Mouse (Mus musculus) midbrain, embryonic 16.5 days (tissue): ENCODE data around the gene Gm6525. TPM values are rescaled to one million over a fixed set of nuclear protein-coding genes. Genes with fewer than 3 reads are reported as not detected.

Experiments used
- ATAC-seq: fragments of 200-750 bp; cut with Nextera tagmentation; 2 replicates; pipeline ENCODE4 v1.8.0; 2017; ENCODE audit warnings: moderate TSS enrichment
- H3K27ac ChIP-seq: fragments of 300-500 bp; sonication (generic); 2 replicates; pipeline ENCODE4 v1.5.1; 2014; ENCODE audit warnings: mild to moderate bottlenecking, low read length, mixed read lengths
- H3K27me3 ChIP-seq: fragments of 300-500 bp; sonication (generic); 2 replicates; pipeline ENCODE4 v1.6.1; 2014; ENCODE audit warnings: low read depth, low read length, mixed read lengths; ENCODE audit not compliant: control insufficient read depth, insufficient read depth
- H3K36me3 ChIP-seq: fragments of 300-500 bp; sonication (generic); 2 replicates; pipeline ENCODE4 v1.6.1; 2014; ENCODE audit warnings: mild to moderate bottlenecking, low read length, moderate library complexity, mixed read lengths; ENCODE audit not compliant: control insufficient read depth, insufficient read depth
- H3K4me1 ChIP-seq: fragments of 300-500 bp; sonication (generic); 2 replicates; pipeline ENCODE4 v1.6.1; 2014; ENCODE audit warnings: mild to moderate bottlenecking, low read length, mixed read lengths; ENCODE audit not compliant: control insufficient read depth, insufficient read depth
- H3K4me2 ChIP-seq: fragments of 300-500 bp; sonication (generic); 2 replicates; pipeline ENCODE4 v1.6.1; 2014; ENCODE audit warnings: mild to moderate bottlenecking, low read length, mixed read lengths
- H3K4me3 ChIP-seq: fragments of 300-500 bp; sonication (generic); 2 replicates; pipeline ENCODE4 v1.5.1; 2014; ENCODE audit warnings: low read depth, mild to moderate bottlenecking, low read length, moderate library complexity, mixed read lengths
- H3K9ac ChIP-seq: fragments of 300-500 bp; sonication (generic); 2 replicates; pipeline ENCODE4 v1.6.1; 2014; ENCODE audit warnings: low read depth, low read length, mixed read lengths
- H3K9me3 ChIP-seq: fragments of 300-500 bp; sonication (generic); replicated peaks from 2 replicates; pipeline ENCODE4 v1.6.1; 2014; ENCODE audit warnings: mild to moderate bottlenecking, low read length, mixed read lengths; ENCODE audit not compliant: control insufficient read depth, poor library complexity, severe bottlenecking
- WGBS: fragments of 180-500 bp; shearing (Covaris S2); extraction: QIAGEN DNeasy Blood & Tissue Kit; methylation state at CpG from one replicate; pipeline ENCODE4 v1.1.7; 2014; 5-methylcytosine and 5-hydroxymethylcytosine counted together
- polyA plus RNA-seq: library from polyadenylated mRNA; unstranded; fragments of >200 nt; fragmentation: Nextera tagmentation; extraction: Ambion mirVana; gene quantifications from 2 replicates; pipeline ENCODE4 v1.2.1, GENCODE M21; 2015

Gm6525 gene
- polyA plus RNA-seq, 1 experiment from 2014 or later = 2.5 TPM

DNA sequence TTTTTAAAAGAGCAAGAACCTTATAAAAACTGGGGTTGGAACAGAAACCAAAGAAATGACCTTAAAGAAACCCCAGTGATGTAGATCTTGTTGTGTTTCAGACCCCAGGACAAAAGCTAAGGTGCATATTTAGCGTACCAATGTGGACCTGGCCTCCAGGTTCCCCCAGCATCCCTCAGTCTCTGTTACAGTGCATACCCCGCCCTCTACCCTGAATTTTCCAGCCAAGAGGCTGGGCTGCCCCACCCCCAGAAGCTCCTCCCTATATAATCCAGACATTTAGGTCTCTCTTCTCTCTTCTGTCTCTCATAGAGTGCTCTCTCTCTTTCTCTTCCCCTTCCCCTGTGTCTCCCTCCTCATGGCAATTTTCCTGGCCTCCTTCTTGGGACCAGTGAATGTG, 6.4 kb downstream of the Gm6525 start:
- WGBS = 81% methylated on average over 2 of the region's 2 CpGs
- 0 out of 2 replicates have a peak overlapping the region, but pooled peaks have one; percentile 8 for H3K27ac ChIP-seq
- H3K9me3 ChIP-seq = no peaks in the 10 kb centered on the region
- H3K36me3 ChIP-seq = peaks cover 12% of the 10 kb centered on the region
- no peaks in the 10 kb centered on the region for H3K27me3 ChIP-seq
- peaks cover 13% of the 10 kb centered on the region; the same call in 1 of the 2 replicates for H3K4me1 ChIP-seq
- H3K9ac ChIP-seq = no peak overlapping the region
- no peak overlapping the region for H3K4me3 ChIP-seq
- no peak for ATAC-seq
- H3K4me2 ChIP-seq = no peak overlapping the region

DNA sequence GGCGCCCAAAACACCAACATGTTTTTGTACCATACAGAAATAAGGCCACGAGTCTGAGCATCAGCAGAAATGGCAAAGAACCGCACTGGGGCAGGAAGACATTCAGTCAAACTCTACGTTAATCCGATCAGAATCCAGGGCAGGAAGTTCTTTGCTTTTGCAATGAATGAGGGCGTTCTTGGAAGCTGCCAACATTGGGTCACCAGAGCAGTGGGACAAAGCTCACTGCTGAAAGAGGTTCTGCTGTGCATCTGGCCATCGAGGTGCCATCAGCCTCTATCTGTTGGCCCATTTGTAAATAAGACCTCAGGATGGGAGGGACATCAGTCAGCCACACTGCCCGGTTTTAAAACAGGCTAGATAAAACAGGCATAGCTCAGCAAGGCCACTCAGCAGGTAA, 7.2 kb downstream of the Gm6525 start:
- Histone ChIP-seq H3K9me3 (no peaks in the 10 kb centered on the region), H3K9ac (no peak overlapping the region), H3K4me2 (no peak overlapping the region), H3K27me3 (no peaks in the 10 kb centered on the region), H3K4me3 (no peak overlapping the region), H3K36me3 (peaks cover 12% of the 10 kb centered on the region), H3K27ac (no peak overlapping the region; the same call in 1 of the 2 replicates), H3K4me1 (peaks cover 13% of the 10 kb centered on the region; the same call in 1 of the 2 replicates)
- WGBS = 18% methylated on average over 8 of the region's 8 CpGs
- ATAC-seq = no peak

DNA sequence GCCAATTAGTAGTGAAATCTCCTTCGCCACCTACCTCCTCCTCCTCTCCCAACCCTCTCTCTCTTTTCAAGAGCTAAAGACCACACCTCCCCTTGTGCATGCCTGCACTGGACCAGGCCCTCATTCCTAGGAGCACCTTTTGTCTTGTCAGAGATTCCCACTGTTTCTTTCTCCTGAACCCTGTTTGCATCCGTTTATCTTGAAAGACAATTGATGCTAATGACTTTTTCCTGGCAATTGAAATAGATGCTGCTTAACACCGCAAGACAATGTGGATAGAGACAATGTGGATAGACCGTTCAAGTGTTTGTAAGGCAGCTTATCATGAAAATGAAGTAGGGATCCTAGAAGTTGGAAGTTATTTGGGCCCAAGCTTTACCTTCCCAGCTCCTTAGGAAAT, 7.8 kb downstream of the Gm6525 start:
- WGBS = 21% methylated on average over 4 of the region's 4 CpGs
- Histone ChIP-seq H3K9me3 (no peaks in the 10 kb centered on the region), H3K27ac (no peak overlapping the region), H3K4me1 (peaks cover 13% of the 10 kb centered on the region; the same call in 1 of the 2 replicates), H3K4me3 (no peak overlapping the region), H3K27me3 (no peaks in the 10 kb centered on the region), H3K4me2 (no peak overlapping the region), H3K36me3 (peaks cover 9% of the 10 kb centered on the region), H3K9ac (no peak overlapping the region)
- no peak for ATAC-seq

DNA sequence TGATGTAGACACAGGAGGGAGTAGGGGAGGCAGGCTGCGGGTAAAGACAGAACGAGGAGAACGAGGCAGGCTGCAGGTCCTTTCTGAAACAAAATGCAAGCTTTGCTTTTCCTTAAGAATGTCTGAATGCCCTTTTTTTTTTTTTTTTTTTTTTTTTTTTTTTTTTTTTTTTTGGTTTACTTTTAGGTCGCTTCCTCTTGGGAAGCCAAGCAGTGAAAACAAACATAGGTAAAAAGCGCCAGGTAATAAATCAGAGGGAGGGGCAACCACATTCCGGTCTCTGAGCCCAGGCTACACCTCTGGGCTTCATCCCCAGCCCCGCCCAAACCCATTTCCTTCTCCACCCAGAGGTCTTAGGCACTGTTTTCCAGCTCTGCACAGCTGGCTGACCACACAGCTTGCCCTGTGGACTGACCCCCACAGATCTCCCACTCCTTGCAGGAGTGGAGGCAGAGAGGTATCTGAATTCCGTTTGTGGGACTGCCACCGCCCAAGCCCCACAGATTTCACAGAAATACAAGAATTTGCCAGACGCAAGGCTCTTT, 15.8 kb downstream of the Gm6525 start:
- no peak for ATAC-seq
- Histone ChIP-seq H3K4me1 (peaks cover 2% of the 10 kb centered on the region; the same call in 1 of the 2 replicates), H3K36me3 (peaks cover 8% of the 10 kb centered on the region; the same call in 1 of the 2 replicates), H3K4me3 (no peak overlapping the region), H3K9me3 (no peaks in the 10 kb centered on the region), H3K27ac (no peak overlapping the region), H3K9ac (no peak overlapping the region), H3K27me3 (no peaks in the 10 kb centered on the region), H3K4me2 (no peak overlapping the region)
- WGBS = 64% methylated on average over 10 of the region's 10 CpGs

DNA sequence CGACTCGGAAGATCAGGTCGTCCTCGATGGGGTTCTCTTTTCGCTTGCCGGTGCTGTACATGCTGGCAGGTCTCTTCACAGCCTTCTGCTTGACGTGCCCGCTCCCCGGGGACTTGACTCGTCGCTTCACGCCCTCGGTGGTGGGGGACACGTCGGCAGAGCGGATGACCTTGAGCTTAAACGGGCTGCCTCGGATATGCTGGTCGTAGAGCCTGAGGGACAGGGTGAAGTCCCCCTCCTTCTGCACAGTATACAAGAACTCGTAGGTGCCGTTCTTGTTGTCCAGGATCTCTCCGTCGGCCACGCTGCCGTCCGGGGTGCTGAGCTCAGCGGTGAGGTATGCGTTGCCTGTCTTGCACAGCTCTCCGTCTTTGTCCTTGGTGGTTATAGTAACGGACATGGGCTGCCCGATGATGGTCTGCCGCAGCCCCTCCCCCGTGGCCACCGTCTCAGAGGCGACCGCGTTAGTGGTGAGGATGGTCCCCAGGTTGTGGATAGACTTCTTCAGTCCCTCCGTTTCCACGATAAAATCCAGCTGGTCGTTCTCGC, 16.7 kb downstream of the Gm6525 start:
- Histone ChIP-seq H3K27me3 (no peaks in the 10 kb centered on the region), H3K4me3 (no peak overlapping the region), H3K4me1 (peaks cover 2% of the 10 kb centered on the region; the same call in 1 of the 2 replicates), H3K36me3 (peaks cover 7% of the 10 kb centered on the region; the same call in 1 of the 2 replicates), H3K27ac (no peak overlapping the region), H3K4me2 (peak overlapping the region; percentile 6; the same call in 1 of the 2 replicates), H3K9me3 (no peaks in the 10 kb centered on the region), H3K9ac (no peak overlapping the region; the same call in 1 of the 2 replicates)
- ATAC-seq = peak; percentile 26; the same call in 1 of the 2 replicates
- 16% methylated on average over 41 of the region's 41 CpGs for WGBS

DNA sequence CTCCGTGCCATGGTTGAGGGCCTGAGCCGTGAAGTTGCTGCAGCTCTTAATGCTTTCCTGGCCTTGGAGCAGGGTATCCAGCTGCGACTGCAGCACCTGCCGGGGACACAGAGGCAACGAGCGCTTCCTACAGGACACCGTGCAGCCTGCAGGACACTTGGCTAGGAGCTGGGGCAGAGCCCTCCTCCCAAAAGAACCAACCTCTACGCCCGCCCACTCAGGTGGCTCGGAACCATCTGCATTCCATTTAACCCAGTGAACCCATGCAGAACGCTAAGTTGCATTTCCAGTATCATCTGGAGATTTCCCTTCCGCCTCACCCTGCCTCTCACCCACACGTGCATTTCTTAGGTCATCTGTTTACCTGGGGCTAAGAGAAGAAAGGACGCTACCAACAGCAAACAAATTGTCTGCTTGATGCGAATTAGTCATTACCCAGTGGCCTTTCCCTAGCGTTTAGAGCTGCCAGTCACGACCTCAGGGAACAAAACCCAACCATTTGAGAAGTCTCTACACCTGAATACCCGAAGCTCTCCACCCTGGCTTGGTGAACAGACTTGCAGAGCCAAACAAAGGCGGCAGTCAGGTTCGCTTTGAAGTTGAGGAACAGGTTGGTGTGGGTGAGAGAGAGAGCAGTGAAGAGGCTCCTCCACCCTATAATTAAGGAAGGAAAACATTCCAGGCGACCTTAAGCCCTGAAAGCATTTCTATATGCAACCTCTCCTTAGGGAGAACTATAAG, 17.4 kb downstream of the Gm6525 start:
- no peak for ATAC-seq
- H3K27me3 ChIP-seq = no peaks in the 10 kb centered on the region
- H3K27ac ChIP-seq = no peak overlapping the region
- H3K9me3 ChIP-seq = no peaks in the 10 kb centered on the region
- H3K36me3 ChIP-seq = peaks cover 7% of the 10 kb centered on the region; the same call in 1 of the 2 replicates
- WGBS = 55% methylated on average over 21 of the region's 21 CpGs
- H3K9ac ChIP-seq = no peak overlapping the region; the same call in 1 of the 2 replicates
- H3K4me1 ChIP-seq = peaks cover 2% of the 10 kb centered on the region; the same call in 1 of the 2 replicates
- H3K4me3 ChIP-seq = no peak overlapping the region
- H3K4me2 ChIP-seq = no peak overlapping the region

DNA sequence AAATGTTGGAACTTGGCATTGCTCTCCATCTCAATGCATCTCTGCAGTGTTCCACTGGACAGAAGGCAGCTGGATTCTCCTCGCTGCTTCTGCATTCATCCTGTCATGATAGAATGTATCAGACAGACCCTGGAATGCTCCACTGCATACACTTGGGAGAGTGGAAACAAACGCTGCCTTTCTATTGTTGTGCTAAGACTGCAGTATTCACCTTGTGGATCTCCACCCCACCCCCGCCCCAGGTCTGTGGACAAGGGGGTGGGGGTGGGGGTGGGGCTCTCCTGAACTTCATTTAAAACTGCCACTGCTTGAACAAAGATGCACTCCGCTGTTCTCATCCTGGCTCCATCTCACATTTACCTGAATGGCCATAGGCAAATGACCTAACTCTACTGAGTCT, 20.0 kb downstream of the Gm6525 start:
- Histone ChIP-seq H3K4me3 (no peak overlapping the region), H3K4me1 (peaks cover 2% of the 10 kb centered on the region; the same call in 1 of the 2 replicates), H3K9me3 (no peaks in the 10 kb centered on the region), H3K27me3 (no peaks in the 10 kb centered on the region), H3K9ac (no peak overlapping the region), H3K27ac (no peak overlapping the region), H3K4me2 (no peak overlapping the region), H3K36me3 (peaks cover 7% of the 10 kb centered on the region; the same call in 1 of the 2 replicates)
- ATAC-seq = no peak
- 60% methylated on average over 4 of the region's 4 CpGs for WGBS

DNA sequence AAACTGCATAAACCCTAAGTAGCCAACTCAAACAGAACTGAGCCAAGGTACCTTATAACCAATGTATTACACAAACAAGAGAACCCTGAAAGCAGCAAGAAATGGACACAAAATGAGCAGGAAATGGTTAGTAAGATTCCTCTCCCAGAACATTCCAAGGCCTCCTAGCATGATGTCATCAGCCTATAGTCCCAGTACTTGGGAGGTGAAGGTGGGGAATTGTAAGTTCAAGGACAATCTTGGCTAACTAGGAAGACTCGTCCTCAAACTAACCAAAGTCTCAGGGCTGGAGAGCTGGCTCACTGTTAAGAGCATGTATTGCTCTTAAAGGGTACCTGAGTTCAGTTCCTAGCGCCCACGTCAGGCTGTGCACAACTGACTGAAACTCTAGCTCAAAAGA, 24.3 kb downstream of the Gm6525 start:
- H3K4me2 ChIP-seq = no peak overlapping the region
- H3K9ac ChIP-seq = no peak overlapping the region
- WGBS = 95% methylated on average over 3 of the region's 3 CpGs
- H3K9me3 ChIP-seq = no peaks in the 10 kb centered on the region
- peaks cover 5% of the 10 kb centered on the region; the same call in 1 of the 2 replicates for H3K36me3 ChIP-seq
- H3K4me1 ChIP-seq = peaks cover 10% of the 10 kb centered on the region
- no peaks in the 10 kb centered on the region for H3K27me3 ChIP-seq
- H3K27ac ChIP-seq = no peak overlapping the region
- no peak for ATAC-seq
- no peak overlapping the region for H3K4me3 ChIP-seq

DNA sequence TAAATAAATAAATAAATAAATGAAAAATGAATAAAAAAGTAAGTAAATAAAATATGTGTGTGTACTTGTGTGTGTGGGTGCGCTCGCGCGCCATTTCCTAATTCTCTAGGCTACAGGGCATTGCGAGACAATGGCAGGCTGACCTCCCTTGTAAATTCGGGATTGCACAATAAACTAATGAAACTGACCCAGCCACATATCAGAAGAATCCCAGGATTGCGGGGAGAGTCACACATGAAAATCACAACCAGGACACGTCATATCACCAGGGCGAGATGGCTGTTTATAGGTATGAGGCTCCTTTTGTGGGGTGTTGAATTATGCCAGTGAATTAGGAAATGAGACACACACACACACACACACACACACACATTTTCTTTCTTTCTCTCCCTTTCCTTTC, 25.6 kb downstream of the Gm6525 start:
- peaks cover 8% of the 10 kb centered on the region; the same call in 1 of the 2 replicates for H3K36me3 ChIP-seq
- H3K4me3 ChIP-seq = no peak overlapping the region
- peaks cover 10% of the 10 kb centered on the region for H3K4me1 ChIP-seq
- H3K4me2 ChIP-seq = no peak overlapping the region
- WGBS = 94% methylated on average over 9 of the region's 9 CpGs
- no peaks in the 10 kb centered on the region for H3K27me3 ChIP-seq
- no peak overlapping the region for H3K27ac ChIP-seq
- no peaks in the 10 kb centered on the region for H3K9me3 ChIP-seq
- no peak for ATAC-seq
- no peak overlapping the region for H3K9ac ChIP-seq
